Mouse (Mus musculus) hindbrain, embryonic 13.5 days (tissue): ENCODE results near the gene Ttc1. TPM values are rescaled to one million over a fixed set of nuclear protein-coding genes. Genes with fewer than 3 reads are reported as not detected.

Experiments
- ATAC-seq: fragments of 200-750 bp; cut with Nextera tagmentation; 2 replicates; pipeline ENCODE4 v1.8.0; 2017; ENCODE audit warnings: moderate TSS enrichment; ENCODE audit not compliant: low FRiP score
- H3K27ac ChIP-seq: fragments of 300-500 bp; sonication (generic); 2 replicates; pipeline ENCODE4 v1.5.1; 2015; ENCODE audit warnings: inconsistent platforms, mild to moderate bottlenecking, moderate library complexity
- H3K27me3 ChIP-seq: fragments of 300-500 bp; sonication (generic); 2 replicates; pipeline ENCODE4 v1.6.1; 2015; ENCODE audit warnings: mild to moderate bottlenecking, inconsistent platforms
- H3K36me3 ChIP-seq: fragments of 300-500 bp; sonication (generic); 2 replicates; pipeline ENCODE4 v1.6.1; 2015; ENCODE audit warnings: mild to moderate bottlenecking, inconsistent platforms
- H3K4me1 ChIP-seq: fragments of 300-500 bp; sonication (generic); replicated peaks from 2 replicates; pipeline ENCODE4 v1.6.1; 2015; ENCODE audit warnings: inconsistent platforms
- H3K4me2 ChIP-seq: fragments of 300-500 bp; sonication (generic); 2 replicates; pipeline ENCODE4 v1.6.1; 2015; ENCODE audit warnings: inconsistent platforms, mild to moderate bottlenecking, moderate library complexity
- H3K4me3 ChIP-seq: fragments of 300-500 bp; sonication (generic); 2 replicates; pipeline ENCODE4 v1.5.1; 2015; ENCODE audit warnings: mild to moderate bottlenecking, inconsistent platforms
- H3K9ac ChIP-seq: fragments of 300-500 bp; sonication (generic); 2 replicates; pipeline ENCODE4 v1.6.1; 2015; ENCODE audit warnings: mild to moderate bottlenecking, inconsistent platforms
- H3K9me3 ChIP-seq: fragments of 300-500 bp; sonication (generic); 2 replicates; pipeline ENCODE4 v1.6.1; 2016; ENCODE audit warnings: inconsistent platforms
- WGBS: fragments of 180-500 bp; shearing (Covaris S2); methylation state at CpG from one replicate; pipeline ENCODE4 v1.1.7; 2015; 5-methylcytosine and 5-hydroxymethylcytosine counted together
- polyA plus RNA-seq: library from polyadenylated mRNA; unstranded; fragments of >200 nt; fragmentation: Nextera tagmentation; extraction: Ambion mirVana; gene quantifications from 2 replicates; pipeline ENCODE4 v1.2.1, GENCODE M21; 2015

The Ttc1 gene
- polyA plus RNA-seq, 1 experiment from 2014 or later = 94.2 TPM

GRCm38 (mm10) chr11:43758436-43758835 is 10.6 kb upstream of the Ttc1 start:
- H3K4me1 ChIP-seq = no peaks in the 10 kb centered on the region
- no peak overlapping the region for H3K4me3 ChIP-seq
- H3K4me2 ChIP-seq = no peak overlapping the region
- ATAC-seq = no peak
- H3K36me3 ChIP-seq = no peaks in the 10 kb centered on the region
- H3K27ac ChIP-seq = no peak overlapping the region
- peaks cover 14% of the 10 kb centered on the region for H3K27me3 ChIP-seq
- WGBS = 65% methylated on average over 2 of the region's 2 CpGs
- H3K9me3 ChIP-seq = no peaks in the 10 kb centered on the region
- H3K9ac ChIP-seq = no peak overlapping the region

GRCm38 (mm10) chr11:43755411-43755810 is 7.6 kb upstream of the Ttc1 start:
- H3K9me3 ChIP-seq = no peaks in the 10 kb centered on the region
- H3K27me3 ChIP-seq = peaks cover 11% of the 10 kb centered on the region
- H3K4me3 ChIP-seq = no peak overlapping the region
- no peak for ATAC-seq
- no peaks in the 10 kb centered on the region for H3K4me1 ChIP-seq
- 64% methylated on average over 5 of the region's 5 CpGs for WGBS
- H3K27ac ChIP-seq = no peak overlapping the region
- no peak overlapping the region for H3K9ac ChIP-seq
- H3K4me2 ChIP-seq = no peak overlapping the region
- no peaks in the 10 kb centered on the region for H3K36me3 ChIP-seq

- no peak overlapping the region for H3K4me2 ChIP-seq
- no peak overlapping the region for H3K9ac ChIP-seq
- 84% methylated on average over 1 of the region's 1 CpGs for WGBS
- H3K36me3 ChIP-seq = no peaks in the 10 kb centered on the region
- H3K4me3 ChIP-seq = no peak overlapping the region
- H3K9me3 ChIP-seq = no peaks in the 10 kb centered on the region
- H3K27ac ChIP-seq = no peak overlapping the region
- ATAC-seq = no peak
- H3K27me3 ChIP-seq = peaks cover 11% of the 10 kb centered on the region
- no peaks in the 10 kb centered on the region for H3K4me1 ChIP-seq
Measured at GRCm38 (mm10) chr11:43754568-43754967, 6.8 kb upstream of the Ttc1 start.

DNA sequence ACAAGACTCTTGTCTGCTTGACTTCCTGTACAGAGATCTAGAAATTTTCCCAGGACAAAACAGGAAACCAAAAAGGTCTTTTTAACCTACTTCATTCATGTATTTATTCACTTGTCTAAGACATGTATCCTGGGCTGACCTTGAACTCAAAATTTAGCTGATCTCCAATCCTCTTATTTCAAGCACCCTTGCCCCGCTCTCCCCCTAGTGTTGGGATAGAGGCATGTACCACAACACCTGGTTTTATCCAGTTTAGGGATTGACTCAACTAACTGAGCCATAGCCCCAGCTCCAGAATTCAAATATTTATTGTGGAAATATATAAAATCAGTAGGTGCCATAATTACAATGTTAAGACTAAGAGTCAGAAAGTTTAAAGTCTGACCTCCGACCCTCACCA is 3.7 kb upstream of the Ttc1 start:
- H3K27ac ChIP-seq = no peak overlapping the region
- no peaks in the 10 kb centered on the region for H3K36me3 ChIP-seq
- 76% methylated on average over 2 of the region's 2 CpGs for WGBS
- H3K4me2 ChIP-seq = no peak overlapping the region
- no peak overlapping the region for H3K4me3 ChIP-seq
- peaks cover 7% of the 10 kb centered on the region for H3K27me3 ChIP-seq
- peaks cover 8% of the 10 kb centered on the region for H3K4me1 ChIP-seq
- no peak overlapping the region for H3K9ac ChIP-seq
- no peaks in the 10 kb centered on the region for H3K9me3 ChIP-seq
- ATAC-seq = no peak

GRCm38 (mm10) chr11:43728737-43729301 is 19.0 kb downstream of the Ttc1 start:
- Histone ChIP-seq H3K4me3 (no peak overlapping the region), H3K4me2 (no peak overlapping the region), H3K27ac (no peak overlapping the region), H3K9me3 (no peaks in the 10 kb centered on the region), H3K9ac (no peak overlapping the region), H3K36me3 (peaks cover 63% of the 10 kb centered on the region), H3K27me3 (no peaks in the 10 kb centered on the region), H3K4me1 (no peaks in the 10 kb centered on the region)
- ATAC-seq = no peak
- WGBS = 89% methylated on average over 7 of the region's 7 CpGs

DNA sequence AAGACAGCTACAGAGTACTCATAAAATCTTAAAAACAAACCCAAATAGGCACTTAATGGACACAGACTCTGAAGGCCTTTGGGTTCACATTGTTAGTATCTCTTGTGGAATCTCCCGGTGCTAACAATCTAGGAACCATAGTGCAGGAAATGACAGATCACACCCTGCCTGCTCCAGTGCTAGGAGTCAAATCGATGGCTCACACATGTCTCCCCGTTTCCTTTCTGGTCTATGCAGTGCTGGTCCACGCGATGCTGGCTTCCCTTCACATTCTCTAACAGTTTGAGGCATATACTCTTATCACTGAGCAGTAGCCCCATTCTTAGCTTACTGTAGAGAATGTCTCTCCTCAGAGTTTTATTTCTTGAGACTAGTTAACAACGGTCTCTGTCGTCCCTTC is 20.0 kb downstream of the Ttc1 start:
- H3K4me3 ChIP-seq = no peak overlapping the region
- H3K4me2 ChIP-seq = no peak overlapping the region
- no peaks in the 10 kb centered on the region for H3K4me1 ChIP-seq
- no peak overlapping the region for H3K9ac ChIP-seq
- H3K27ac ChIP-seq = no peak overlapping the region
- H3K36me3 ChIP-seq = peaks cover 59% of the 10 kb centered on the region
- WGBS = 87% methylated on average over 7 of the region's 7 CpGs
- no peaks in the 10 kb centered on the region for H3K27me3 ChIP-seq
- ATAC-seq = no peak
- no peaks in the 10 kb centered on the region for H3K9me3 ChIP-seq

DNA sequence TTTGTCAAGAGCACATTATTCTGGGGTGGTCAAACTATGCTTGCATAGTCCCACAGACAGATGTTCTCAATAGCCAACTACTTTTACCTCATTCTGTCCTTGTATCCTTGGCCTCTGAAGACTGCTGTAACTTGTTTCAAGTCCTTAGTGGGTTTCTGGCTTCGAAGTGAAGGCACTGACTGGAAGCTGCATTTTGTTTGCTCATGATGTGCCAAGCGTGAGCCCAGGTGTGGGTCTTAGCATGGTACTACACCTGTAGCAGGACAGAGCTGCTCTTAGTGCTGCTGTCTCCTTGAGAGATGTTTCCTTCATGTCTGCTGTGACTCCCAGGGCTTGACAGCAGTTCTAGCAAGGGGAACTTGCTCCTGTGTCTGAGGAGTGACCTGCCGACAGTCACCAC is 24.4 kb downstream of the Ttc1 start:
- no peak overlapping the region for H3K4me3 ChIP-seq
- H3K36me3 ChIP-seq = peaks cover 43% of the 10 kb centered on the region
- H3K27ac ChIP-seq = no peak overlapping the region
- no peak overlapping the region for H3K9ac ChIP-seq
- no peak for ATAC-seq
- no peaks in the 10 kb centered on the region for H3K27me3 ChIP-seq
- no peak overlapping the region for H3K4me2 ChIP-seq
- H3K4me1 ChIP-seq = no peaks in the 10 kb centered on the region
- no peaks in the 10 kb centered on the region for H3K9me3 ChIP-seq
- WGBS = 94% methylated on average over 3 of the region's 3 CpGs

GRCm38 (mm10) chr11:43712178-43712577 is 35.6 kb downstream of the Ttc1 start:
- Histone ChIP-seq H3K36me3 (peaks cover 19% of the 10 kb centered on the region), H3K4me2 (no peak overlapping the region), H3K27me3 (no peaks in the 10 kb centered on the region), H3K27ac (no peak overlapping the region), H3K4me1 (no peaks in the 10 kb centered on the region), H3K9ac (no peak overlapping the region), H3K4me3 (no peak overlapping the region), H3K9me3 (no peaks in the 10 kb centered on the region)
- no peak for ATAC-seq
- 95% methylated on average over 4 of the region's 4 CpGs for WGBS

DNA sequence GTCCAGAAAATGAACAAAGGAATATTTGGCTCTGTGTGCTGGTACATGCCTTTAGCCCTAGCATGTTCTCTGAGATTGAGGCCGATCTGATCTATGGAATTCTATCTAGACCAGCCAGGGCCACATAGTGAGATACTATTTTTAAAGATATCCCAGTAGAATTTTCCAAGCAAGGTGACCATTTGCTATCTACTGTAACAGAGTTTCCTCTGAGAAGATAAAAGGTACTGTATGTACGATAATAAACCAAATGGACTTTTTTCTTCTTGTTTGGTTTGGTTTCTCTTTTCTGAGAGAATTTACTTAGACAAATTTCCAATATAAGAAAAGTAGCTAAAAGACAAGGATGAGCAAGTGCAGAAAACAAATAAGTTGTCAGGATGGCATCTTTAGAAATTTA is 39.4 kb downstream of the Ttc1 start:
- no peak overlapping the region for H3K4me3 ChIP-seq
- H3K27ac ChIP-seq = no peak overlapping the region
- no peaks in the 10 kb centered on the region for H3K9me3 ChIP-seq
- no peak overlapping the region for H3K4me2 ChIP-seq
- ATAC-seq = no peak
- H3K4me1 ChIP-seq = no peaks in the 10 kb centered on the region
- H3K27me3 ChIP-seq = no peaks in the 10 kb centered on the region
- H3K9ac ChIP-seq = no peak overlapping the region
- WGBS = 94% methylated on average over 2 of the region's 2 CpGs
- H3K36me3 ChIP-seq = peaks cover 31% of the 10 kb centered on the region

GRCm38 (mm10) chr11:43705751-43706150 is 42.1 kb downstream of the Ttc1 start:
- ATAC-seq = no peak
- no peaks in the 10 kb centered on the region for H3K27me3 ChIP-seq
- H3K4me3 ChIP-seq = no peak overlapping the region
- H3K4me1 ChIP-seq = no peaks in the 10 kb centered on the region
- no peak overlapping the region for H3K27ac ChIP-seq
- H3K9me3 ChIP-seq = no peaks in the 10 kb centered on the region
- peaks cover 34% of the 10 kb centered on the region for H3K36me3 ChIP-seq
- H3K9ac ChIP-seq = no peak overlapping the region
- WGBS = 87% methylated on average over 10 of the region's 10 CpGs
- H3K4me2 ChIP-seq = no peak overlapping the region

GRCm38 (mm10) chr11:43703552-43703951 is 44.3 kb downstream of the Ttc1 start:
- no peak overlapping the region for H3K9ac ChIP-seq
- H3K4me2 ChIP-seq = no peak overlapping the region
- no peaks in the 10 kb centered on the region for H3K27me3 ChIP-seq
- H3K4me1 ChIP-seq = no peaks in the 10 kb centered on the region
- 90% methylated on average over 1 of the region's 1 CpGs for WGBS
- ATAC-seq = no peak
- no peak overlapping the region for H3K27ac ChIP-seq
- peaks cover 48% of the 10 kb centered on the region for H3K36me3 ChIP-seq
- no peak overlapping the region for H3K4me3 ChIP-seq
- H3K9me3 ChIP-seq = no peaks in the 10 kb centered on the region

DNA sequence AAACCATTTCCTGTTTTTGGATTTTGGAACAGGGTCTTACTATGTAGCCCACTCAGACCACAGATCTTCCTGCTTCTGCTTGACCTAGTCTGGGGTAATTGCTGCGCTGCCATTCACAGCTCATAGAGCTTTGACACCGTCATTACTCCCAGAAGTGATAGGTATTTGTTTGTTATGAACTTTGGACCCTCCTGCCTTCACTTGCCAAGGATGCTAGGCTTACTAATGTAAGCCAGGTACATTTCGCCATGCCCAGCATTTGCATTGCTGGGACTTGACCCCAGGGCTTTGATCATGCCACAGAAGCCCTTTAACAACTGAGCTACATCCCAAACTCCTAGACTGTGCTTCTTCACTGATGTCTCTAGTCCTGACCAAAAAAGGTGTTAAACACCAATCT is 47.5 kb downstream of the Ttc1 start:
- ATAC-seq = no peak
- Histone ChIP-seq H3K9ac (no peak overlapping the region), H3K4me1 (no peaks in the 10 kb centered on the region), H3K27me3 (no peaks in the 10 kb centered on the region), H3K4me3 (no peak overlapping the region), H3K4me2 (no peak overlapping the region), H3K36me3 (peaks cover 50% of the 10 kb centered on the region), H3K27ac (no peak overlapping the region), H3K9me3 (no peaks in the 10 kb centered on the region)
- WGBS = 99% methylated on average over 3 of the region's 3 CpGs

- no peak overlapping the region for H3K27ac ChIP-seq
- H3K4me1 ChIP-seq = no peaks in the 10 kb centered on the region
- no peak overlapping the region for H3K4me3 ChIP-seq
- peaks cover 46% of the 10 kb centered on the region for H3K36me3 ChIP-seq
- 90% methylated on average over 5 of the region's 5 CpGs for WGBS
- H3K9ac ChIP-seq = no peak overlapping the region
- no peak overlapping the region for H3K4me2 ChIP-seq
- H3K9me3 ChIP-seq = no peaks in the 10 kb centered on the region
- no peaks in the 10 kb centered on the region for H3K27me3 ChIP-seq
- no peak for ATAC-seq
Measured at GRCm38 (mm10) chr11:43698621-43699020, 49.2 kb downstream of the Ttc1 start.
